Mouse (Mus musculus) liver, embryonic 16.5 days (tissue): Measurements from ENCODE around the gene Sgf29. TPM values are rescaled to one million over a fixed set of nuclear protein-coding genes. Genes with fewer than 3 reads are reported as not detected.

Experiments used
- ATAC-seq: fragments of 200-750 bp; cut with Nextera tagmentation; 2 replicates; pipeline ENCODE4 v1.8.0; 2017; ENCODE audit warnings: low read depth, mild to moderate bottlenecking, moderate number of reproducible peaks, moderate library complexity
- H3K27ac ChIP-seq: fragments of 300-500 bp; sonication (generic); 2 replicates; pipeline ENCODE4 v1.5.1; 2014; ENCODE audit warnings: mild to moderate bottlenecking, low read length
- H3K27me3 ChIP-seq: fragments of 300-500 bp; sonication (generic); 2 replicates; pipeline ENCODE4 v1.6.1; 2014; ENCODE audit warnings: low read depth, low read length, mixed read lengths; ENCODE audit not compliant: control insufficient read depth, insufficient read depth
- H3K36me3 ChIP-seq: fragments of 300-500 bp; sonication (generic); 2 replicates; pipeline ENCODE4 v1.6.1; 2014; ENCODE audit warnings: mild to moderate bottlenecking; ENCODE audit not compliant: control insufficient read depth, insufficient read depth
- H3K4me1 ChIP-seq: fragments of 300-500 bp; sonication (generic); 2 replicates; pipeline ENCODE4 v1.6.1; 2014; ENCODE audit warnings: low read depth, low read length, mixed read lengths; ENCODE audit not compliant: control insufficient read depth
- H3K4me2 ChIP-seq: fragments of 300-500 bp; sonication (generic); 2 replicates; pipeline ENCODE4 v1.6.1; 2014; ENCODE audit warnings: low read depth, low read length, mixed read lengths
- H3K4me3 ChIP-seq: fragments of 300-500 bp; sonication (generic); 2 replicates; pipeline ENCODE4 v1.5.1; 2014; ENCODE audit warnings: low read depth, mild to moderate bottlenecking, low read length
- H3K9ac ChIP-seq: fragments of 300-500 bp; sonication (generic); 2 replicates; pipeline ENCODE4 v1.6.1; 2014; ENCODE audit warnings: low read depth, low read length
- H3K9me3 ChIP-seq: fragments of 300-500 bp; sonication (generic); replicated peaks from 2 replicates; pipeline ENCODE4 v1.6.1; 2016; ENCODE audit warnings: low read length; ENCODE audit not compliant: control insufficient read depth
- WGBS: fragments of 180-500 bp; shearing (Covaris S2); extraction: QIAGEN DNeasy Blood & Tissue Kit; methylation state at CpG from one replicate; pipeline ENCODE4 v1.1.7; 2014; ENCODE audit not compliant: insufficient replicate concordance; 5-methylcytosine and 5-hydroxymethylcytosine counted together
- polyA plus RNA-seq: library from polyadenylated mRNA; unstranded; fragments of >200 nt; fragmentation: Nextera tagmentation; extraction: Ambion mirVana; gene quantifications from 2 replicates; pipeline ENCODE4 v1.2.1, GENCODE M21; 2015

Gene Sgf29
- polyA plus RNA-seq, 1 experiment from 2014 or later = 28.6 TPM

DNA sequence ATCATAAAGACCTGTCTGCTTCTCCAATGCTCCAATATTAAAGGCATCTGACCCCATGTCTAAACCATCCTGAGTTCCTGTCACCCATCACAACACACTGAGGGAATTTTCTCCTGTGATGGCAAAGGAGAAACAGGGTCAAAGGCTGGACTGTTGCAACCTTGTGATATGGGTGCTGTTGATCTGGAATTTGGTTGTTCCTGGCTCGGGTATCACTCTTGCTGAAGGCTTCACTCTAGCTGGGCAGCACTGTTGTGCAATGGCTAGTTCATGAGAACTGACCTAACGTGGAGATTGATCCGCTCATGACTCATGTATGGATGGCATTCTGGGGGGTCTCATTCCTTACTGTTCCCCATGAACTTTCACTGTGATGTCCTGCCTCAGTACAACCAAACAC lies 39.9 kb downstream of the Sgf29 start:
- peaks cover 4% of the 10 kb centered on the region; the same call in 1 of the 2 replicates for H3K36me3 ChIP-seq
- 52% methylated on average over 3 of the region's 3 CpGs for WGBS

DNA sequence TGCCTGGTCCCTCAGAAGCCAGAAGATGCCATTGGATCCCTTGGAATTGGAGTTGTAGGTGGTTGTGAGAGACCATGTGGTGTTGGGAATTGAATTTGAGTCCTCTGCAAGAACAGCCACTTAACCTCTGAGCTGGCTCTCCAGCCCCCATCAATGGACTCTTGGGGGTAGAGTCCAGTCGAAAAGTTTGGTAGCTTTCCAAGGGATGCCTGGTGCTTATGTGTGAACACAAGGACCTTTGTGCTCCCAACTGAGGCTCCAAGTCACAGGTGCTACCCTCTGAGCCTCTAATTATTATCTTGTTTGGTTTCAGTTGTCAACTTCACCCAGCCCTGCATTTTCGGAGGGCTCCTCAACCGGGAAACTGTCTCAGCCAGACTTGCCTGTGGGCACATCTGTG lies 41.6 kb downstream of the Sgf29 start:
- Histone ChIP-seq H3K27ac (peak overlapping the region; percentile 34; the same call in 1 of the 2 replicates), H3K27me3 (no peaks in the 10 kb centered on the region), H3K4me2 (no peak overlapping the region), H3K9ac (no peak overlapping the region), H3K4me3 (no peak overlapping the region), H3K36me3 (peaks cover 4% of the 10 kb centered on the region; the same call in 1 of the 2 replicates), H3K9me3 (no peaks in the 10 kb centered on the region), H3K4me1 (peaks cover 8% of the 10 kb centered on the region)
- no peak for ATAC-seq
- WGBS = 63% methylated on average over 3 of the region's 3 CpGs

More for the DNA sequence above, 39.9 kb downstream of the Sgf29 start:
- no peak overlapping the region for H3K4me2 ChIP-seq
- no peak overlapping the region for H3K4me3 ChIP-seq
- ATAC-seq = peak; percentile 64
- H3K4me1 ChIP-seq = peaks cover 3% of the 10 kb centered on the region
- H3K27ac ChIP-seq = peak overlapping the region; percentile 38; the same call in 1 of the 2 replicates
- H3K9ac ChIP-seq = no peak overlapping the region
- H3K9me3 ChIP-seq = no peaks in the 10 kb centered on the region
- H3K27me3 ChIP-seq = no peaks in the 10 kb centered on the region

DNA sequence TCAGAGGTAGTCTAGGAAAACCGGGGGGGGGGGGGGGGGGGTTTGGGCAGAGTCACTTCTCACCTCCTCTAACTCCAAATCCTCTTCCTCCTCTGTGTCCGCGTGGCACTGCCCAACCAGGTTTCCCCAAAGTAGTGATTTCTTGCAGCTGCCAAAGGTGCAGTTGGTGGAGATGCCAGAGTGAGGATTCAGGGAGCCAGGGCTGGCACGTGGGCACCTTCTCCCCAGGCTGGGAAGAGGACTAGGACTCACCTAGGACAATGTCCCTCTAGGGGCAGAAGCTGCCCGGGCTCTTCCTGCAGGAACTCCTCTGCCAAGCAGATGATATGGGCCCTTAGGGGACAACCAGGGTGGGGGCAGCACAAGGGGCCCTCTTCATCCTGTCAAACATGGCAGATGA lies 42.6 kb downstream of the Sgf29 start:
- Histone ChIP-seq H3K4me1 (peaks cover 12% of the 10 kb centered on the region), H3K4me3 (no peak overlapping the region), H3K4me2 (no peak overlapping the region), H3K36me3 (peaks cover 4% of the 10 kb centered on the region; the same call in 1 of the 2 replicates), H3K9me3 (no peaks in the 10 kb centered on the region), H3K27ac (no peak overlapping the region), H3K9ac (no peak overlapping the region), H3K27me3 (no peaks in the 10 kb centered on the region)
- WGBS = 67% methylated on average over 5 of the region's 5 CpGs
- ATAC-seq = no peak

DNA sequence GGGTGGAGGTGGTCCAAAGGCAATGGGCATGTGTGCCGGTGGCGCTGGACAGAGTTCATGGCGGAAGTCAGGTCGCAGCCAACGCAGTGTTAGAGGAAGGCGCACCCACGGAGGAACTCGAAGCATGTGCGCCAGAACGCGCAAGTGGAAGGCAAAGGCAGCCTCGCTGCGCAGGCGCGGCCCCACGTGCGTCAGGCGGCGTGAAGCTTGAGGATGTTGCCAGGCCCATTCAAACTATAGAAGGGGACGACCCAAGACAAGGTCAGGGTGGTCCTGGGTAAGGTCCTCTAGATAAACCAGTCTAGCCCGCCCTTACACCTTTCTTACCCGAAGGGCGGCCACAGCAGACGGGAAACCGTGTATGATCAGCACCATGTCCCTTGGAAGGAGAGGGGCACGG lies 43.3 kb downstream of the Sgf29 start:
- no peak overlapping the region for H3K4me2 ChIP-seq
- 91% methylated on average over 26 of the region's 26 CpGs for WGBS
- no peak overlapping the region for H3K27ac ChIP-seq
- ATAC-seq = no peak
- H3K4me1 ChIP-seq = peaks cover 17% of the 10 kb centered on the region
- H3K36me3 ChIP-seq = peaks cover 4% of the 10 kb centered on the region; the same call in 1 of the 2 replicates
- H3K9me3 ChIP-seq = no peaks in the 10 kb centered on the region
- H3K9ac ChIP-seq = no peak overlapping the region
- no peaks in the 10 kb centered on the region for H3K27me3 ChIP-seq
- no peak overlapping the region for H3K4me3 ChIP-seq

DNA sequence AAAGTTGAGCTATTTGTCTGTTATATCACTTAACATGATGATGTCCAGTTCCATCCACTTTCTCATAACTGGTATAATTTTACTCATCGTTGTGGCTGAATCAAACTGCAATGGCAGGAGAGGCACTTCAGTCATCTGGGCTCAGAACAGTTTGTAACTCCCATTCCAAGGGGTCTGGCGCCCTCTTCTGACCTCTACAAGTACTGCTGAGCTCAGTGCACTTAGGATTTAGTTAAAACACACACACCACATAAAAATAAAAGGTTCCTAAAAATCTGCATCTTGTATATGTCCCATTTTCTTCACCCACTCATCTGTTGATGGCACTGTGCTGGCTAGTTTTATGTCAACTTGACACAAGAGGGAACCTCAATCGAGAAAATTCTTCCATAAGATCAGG lies 44.1 kb downstream of the Sgf29 start:
- ATAC-seq = no peak
- H3K9ac ChIP-seq = no peak overlapping the region
- no peak overlapping the region for H3K4me3 ChIP-seq
- H3K27ac ChIP-seq = no peak overlapping the region
- 18% methylated on average over 3 of the region's 3 CpGs for WGBS
- H3K36me3 ChIP-seq = peaks cover 4% of the 10 kb centered on the region; the same call in 1 of the 2 replicates
- no peak overlapping the region for H3K4me2 ChIP-seq
- H3K9me3 ChIP-seq = no peaks in the 10 kb centered on the region
- H3K27me3 ChIP-seq = no peaks in the 10 kb centered on the region
- peaks cover 17% of the 10 kb centered on the region for H3K4me1 ChIP-seq

DNA sequence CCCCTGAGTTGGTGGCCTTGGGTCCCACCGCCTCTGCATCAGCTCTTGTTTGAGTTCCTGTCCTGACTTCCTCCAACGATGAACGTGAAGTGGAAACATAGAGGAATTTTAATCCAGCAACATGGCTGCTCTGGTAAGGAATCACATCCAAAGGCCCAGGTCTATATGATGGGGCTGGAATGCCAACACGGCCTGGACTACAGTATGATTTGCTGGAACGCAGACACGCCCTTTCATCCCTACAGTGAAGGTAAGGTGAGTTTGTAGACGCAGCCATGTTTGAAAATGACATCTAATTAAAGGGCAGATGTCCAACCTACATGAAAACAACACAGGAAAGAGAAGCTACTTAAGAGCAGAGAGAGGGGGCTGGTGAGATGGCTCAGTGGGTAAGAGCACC lies 44.7 kb downstream of the Sgf29 start:
- 71% methylated on average over 7 of the region's 7 CpGs for WGBS
- no peak overlapping the region for H3K4me2 ChIP-seq
- H3K4me1 ChIP-seq = peaks cover 17% of the 10 kb centered on the region
- no peak overlapping the region for H3K27ac ChIP-seq
- H3K4me3 ChIP-seq = no peak overlapping the region
- no peaks in the 10 kb centered on the region for H3K9me3 ChIP-seq
- H3K36me3 ChIP-seq = peaks cover 4% of the 10 kb centered on the region; the same call in 1 of the 2 replicates
- no peaks in the 10 kb centered on the region for H3K27me3 ChIP-seq
- ATAC-seq = no peak
- no peak overlapping the region for H3K9ac ChIP-seq

DNA sequence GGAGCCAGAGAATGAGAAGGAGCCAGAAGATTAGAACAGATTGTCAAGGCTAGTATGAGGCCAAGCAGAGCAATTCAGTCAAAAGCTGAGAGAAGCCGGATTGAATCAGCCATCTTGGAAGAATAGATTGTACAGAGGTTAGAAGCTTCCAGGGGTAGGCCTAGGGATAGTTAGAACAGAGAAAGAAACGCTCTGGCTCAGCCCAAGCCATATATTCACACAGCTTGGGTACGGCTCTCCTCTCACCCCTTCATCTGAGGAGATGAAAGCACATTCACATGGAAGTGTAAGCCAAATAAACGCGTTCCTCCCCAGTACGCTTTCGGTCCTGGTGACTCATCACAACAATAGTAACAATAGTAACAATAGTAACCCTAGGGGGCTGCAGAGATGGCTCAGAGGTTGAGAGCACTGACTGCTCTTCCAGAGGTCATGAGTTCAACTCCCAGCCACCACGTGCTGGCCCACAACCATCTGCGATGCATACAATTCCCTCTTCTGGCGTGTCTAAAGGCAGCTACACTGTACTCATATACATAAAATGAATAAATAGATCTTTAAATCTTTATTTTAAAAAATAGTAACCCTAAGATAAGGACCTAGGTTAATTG lies 45.4 kb downstream of the Sgf29 start:
- H3K9ac ChIP-seq = no peak overlapping the region; the same call in 1 of the 2 replicates
- H3K4me2 ChIP-seq = peak overlapping the region; percentile 94
- peaks cover 17% of the 10 kb centered on the region for H3K4me1 ChIP-seq
- no peak overlapping the region for H3K27ac ChIP-seq
- ATAC-seq = no peak
- WGBS = 58% methylated on average over 10 of the region's 10 CpGs
- no peaks in the 10 kb centered on the region for H3K9me3 ChIP-seq
- H3K36me3 ChIP-seq = peaks cover 4% of the 10 kb centered on the region; the same call in 1 of the 2 replicates
- H3K4me3 ChIP-seq = peak overlapping the region; percentile 68
- no peaks in the 10 kb centered on the region for H3K27me3 ChIP-seq

DNA sequence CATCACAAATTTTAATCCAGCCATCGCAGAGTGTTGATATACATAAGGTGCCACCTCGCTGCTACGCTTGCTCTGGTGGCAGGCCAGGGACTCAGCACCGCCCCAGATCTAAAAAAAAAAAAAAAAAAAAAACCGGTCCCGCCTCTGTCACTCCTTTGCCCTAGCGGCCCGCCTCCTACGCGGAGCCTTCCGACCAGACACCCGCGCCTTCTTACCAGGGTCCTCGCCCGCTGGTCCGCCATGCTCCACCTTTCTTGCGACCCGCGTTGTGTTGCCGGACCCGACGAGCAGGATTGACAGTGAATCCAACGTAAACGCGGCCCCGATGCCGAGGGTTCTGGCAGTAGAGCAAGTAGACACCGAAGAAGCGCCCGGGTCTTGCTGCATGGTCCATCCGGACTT lies 46.1 kb downstream of the Sgf29 start, which contains the start of gene Bola2:
Bola2 (plus strand) TSS at position 192 of the 402 bp plus-strand sequence.
- peak; percentile 78 for ATAC-seq
- Histone ChIP-seq H3K27me3 (no peaks in the 10 kb centered on the region), H3K9ac (peak within 1 kb of the TSS; percentile 88), H3K27ac (peak within 1 kb of the TSS; percentile 91), H3K4me1 (peaks cover 18% of the 10 kb centered on the region), H3K36me3 (peaks cover 4% of the 10 kb centered on the region; the same call in 1 of the 2 replicates), H3K9me3 (no peaks in the 10 kb centered on the region), H3K4me2 (peak within 1 kb of the TSS; percentile 94), H3K4me3 (peak within 1 kb of the TSS; percentile 68)
- WGBS = under 1% methylated on average over 31 of the region's 31 CpGs

DNA sequence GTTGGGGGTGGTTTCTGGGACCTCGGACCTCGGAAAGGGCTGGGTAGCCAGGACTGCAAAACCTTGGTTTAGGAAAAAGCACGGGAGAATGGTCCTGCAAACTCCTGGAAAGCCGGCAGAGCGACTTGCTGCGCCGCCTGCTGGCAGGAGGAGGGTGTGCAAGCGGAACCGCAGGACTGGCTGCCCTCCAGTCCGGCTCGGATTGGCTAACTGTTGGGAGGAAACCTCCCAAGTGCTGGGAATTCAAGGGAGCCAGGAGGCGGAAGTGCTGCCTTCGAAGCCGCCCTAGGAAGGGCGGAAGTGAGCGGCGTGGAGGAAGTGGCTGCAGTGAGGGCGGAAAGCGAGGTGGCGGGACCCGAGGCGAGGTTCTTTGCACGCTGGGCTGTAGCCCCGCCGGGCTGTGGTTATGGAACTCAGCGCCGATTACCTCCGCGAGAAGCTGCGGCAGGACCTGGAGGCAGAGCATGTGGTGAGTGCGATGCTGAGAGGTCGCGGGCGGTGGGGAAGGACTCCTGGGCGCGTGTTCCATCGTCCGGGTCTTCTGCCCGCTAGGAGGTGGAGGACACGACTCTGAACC lies 46.6 kb downstream of the Sgf29 start, which contains the start of gene Slx1b:
Slx1b (minus strand) TSS at position 154 of the 577 bp plus-strand sequence.
- peak within 1 kb of the TSS; percentile 88 for H3K9ac ChIP-seq
- H3K27me3 ChIP-seq = no peaks in the 10 kb centered on the region
- peak within 1 kb of the TSS; percentile 94 for H3K4me2 ChIP-seq
- peak within 1 kb of the TSS; percentile 91 for H3K27ac ChIP-seq
- peaks cover 22% of the 10 kb centered on the region for H3K4me1 ChIP-seq
- H3K4me3 ChIP-seq = peak within 1 kb of the TSS; percentile 68
- 0% methylated on average over 40 of the region's 40 CpGs for WGBS
- peaks cover 4% of the 10 kb centered on the region; the same call in 1 of the 2 replicates for H3K36me3 ChIP-seq
- H3K9me3 ChIP-seq = no peaks in the 10 kb centered on the region
- peak; percentile 97 for ATAC-seq
